Mouse (Mus musculus) frontal cortex, postnatal 36 days (tissue): ENCODE data around the gene S1pr2.
A peak's percentile ranks its signal among the peaks of the same experiment; 100 is the strongest.

Experiments
- DNase-seq, 2 experiments: peaks; one replicate each; pipeline ENCODE4 v3.0.0; 2022; ENCODE audit warnings: low spot score in 2 of 2

S1pr2 gene

GRCm38 (mm10) chr9:20966747-20967146 lies 9.8 kb downstream of the S1pr2 start:
- DNase-seq: no peak

DNA sequence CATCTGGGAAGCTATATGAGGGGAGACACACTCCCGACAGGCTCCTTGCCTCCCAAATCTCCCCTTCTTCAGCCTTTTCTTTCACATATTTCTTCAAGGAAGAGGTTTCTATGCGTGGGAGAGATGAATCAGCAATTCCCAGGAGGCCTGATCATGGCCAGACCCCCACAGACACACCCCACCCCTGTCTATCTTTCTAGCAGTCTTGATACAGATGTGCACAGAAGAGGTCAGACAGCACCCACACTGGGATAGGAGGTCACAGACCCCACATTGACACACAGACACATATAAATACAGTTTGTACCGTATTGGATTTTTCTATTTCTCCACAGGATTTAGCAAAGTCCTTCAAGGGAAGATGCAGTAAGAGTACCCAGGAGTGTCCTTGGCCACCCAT lies 10.6 kb downstream of the S1pr2 start:
- DNase-seq: no peak

- DNase-seq: no peak
These were observed 11.0 kb downstream of the S1pr2 start for GRCm38 (mm10) chr9:20965606-20966005.

DNA sequence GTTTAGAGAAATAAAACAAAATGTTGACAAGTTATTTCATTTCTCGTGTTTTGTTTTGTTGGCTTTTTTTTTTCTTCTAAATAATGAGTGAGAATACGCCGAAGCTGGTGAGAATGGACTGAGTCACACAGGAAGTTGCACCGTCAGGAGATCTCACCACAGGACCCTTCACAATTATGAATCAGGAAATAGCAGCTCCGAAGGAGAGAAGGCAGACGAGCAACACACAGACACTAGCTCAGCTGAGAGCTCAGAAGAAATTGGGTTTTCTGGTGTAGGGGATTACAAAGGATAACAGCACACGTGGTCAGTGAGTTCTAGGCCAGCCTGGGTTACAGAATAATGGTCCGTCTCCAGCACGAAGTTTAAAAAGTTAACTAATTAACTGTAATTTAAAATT lies 15.0 kb downstream of the S1pr2 start:
- DNase-seq: no peak

- no peak for DNase-seq
These were observed 17.1 kb downstream of the S1pr2 start, which contains the start of gene Dnmt1 for GRCm38 (mm10) chr9:20959430-20959938. Dnmt1 (minus strand) TSS chr9:20959888.

DNA sequence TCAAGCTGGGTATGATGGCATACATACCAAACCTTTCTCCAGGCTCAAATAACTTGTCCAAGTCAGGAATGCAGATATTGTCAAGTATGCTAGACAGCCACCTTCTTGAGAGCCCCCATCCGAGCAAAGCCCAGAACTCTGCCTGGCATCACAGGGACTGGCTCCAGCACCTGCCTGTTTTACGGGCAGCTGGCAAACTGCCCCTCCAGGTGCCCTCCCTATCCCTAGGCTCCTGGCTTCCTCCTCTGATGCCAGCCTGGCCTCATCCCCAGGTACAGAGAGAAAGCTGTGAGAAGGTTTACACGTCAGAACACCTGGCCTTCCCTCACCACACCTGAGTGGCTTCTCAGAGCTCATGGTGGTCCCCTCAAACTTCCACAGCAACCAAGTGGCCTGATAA lies 19.6 kb downstream of the S1pr2 start:
- DNase-seq: no peak

- DNase-seq: peak; percentile 97
These were observed 23.9 kb downstream of the S1pr2 start for GRCm38 (mm10) chr9:20952520-20953227.

DNA sequence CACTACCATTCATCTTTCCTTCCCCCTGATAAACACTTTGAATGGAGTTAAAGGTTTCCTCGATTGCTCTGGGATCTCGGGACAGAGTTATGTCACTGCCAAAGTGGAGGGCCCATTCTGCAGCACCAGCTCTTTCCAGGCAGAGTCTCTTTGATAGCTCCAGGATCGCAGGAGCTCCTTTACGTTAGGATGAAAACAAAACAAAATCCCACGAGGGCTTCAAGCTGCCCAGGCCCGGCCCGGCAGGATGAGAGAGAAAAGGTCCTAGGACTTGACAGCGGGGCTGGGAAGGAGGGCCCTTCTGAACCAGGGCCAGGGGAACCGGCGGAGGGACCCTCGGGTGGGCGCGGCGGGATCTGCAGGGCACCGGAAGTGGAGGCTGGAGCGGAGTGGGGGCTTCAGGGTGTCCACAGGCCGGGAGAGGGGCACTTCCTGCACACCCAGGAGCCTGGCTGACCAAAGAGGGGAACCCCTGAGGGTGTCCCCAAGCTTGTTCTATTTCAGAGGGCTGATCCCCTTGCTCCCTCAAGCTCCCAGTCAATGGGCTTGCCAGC lies 24.5 kb downstream of the S1pr2 start:
- no peak for DNase-seq

DNA sequence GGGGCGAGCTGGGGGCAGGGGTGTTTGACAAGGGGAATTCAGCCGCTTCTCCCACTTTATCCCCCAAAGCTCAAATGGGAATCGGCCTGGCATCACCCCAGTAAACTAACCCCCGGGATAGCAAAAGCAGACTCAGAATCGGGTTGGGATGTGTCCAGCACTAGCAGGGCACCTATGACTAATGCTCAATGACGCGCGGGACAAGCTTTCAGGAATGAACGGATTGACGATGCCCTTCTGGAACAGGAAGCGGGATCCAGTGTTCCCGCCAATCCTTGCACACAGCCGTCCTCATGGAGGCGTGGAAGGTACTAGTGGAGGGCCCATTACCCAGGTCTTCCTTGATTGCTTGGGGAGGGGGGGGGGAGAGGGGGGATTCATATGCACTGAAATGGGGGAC lies 25.1 kb downstream of the S1pr2 start:
- no peak for DNase-seq

DNA sequence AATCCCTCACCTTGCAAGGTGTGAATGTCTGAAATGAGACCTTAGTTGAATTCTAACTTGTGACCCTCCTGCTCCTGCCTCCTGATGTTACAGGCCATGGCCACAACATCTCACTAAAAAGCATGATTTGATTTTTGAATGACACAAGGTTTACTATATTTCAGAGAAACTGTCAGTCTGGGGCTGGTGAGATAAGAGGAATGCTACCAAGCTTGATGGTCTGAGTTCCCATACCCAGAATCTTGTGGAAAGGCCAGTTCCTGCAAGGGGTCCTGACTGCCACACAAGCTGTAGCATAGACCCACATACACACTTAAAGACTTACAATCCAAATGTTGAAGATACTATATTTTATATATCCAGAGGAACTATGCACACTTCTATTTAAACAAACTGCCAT lies 26.2 kb downstream of the S1pr2 start:
- no peak for DNase-seq

DNA sequence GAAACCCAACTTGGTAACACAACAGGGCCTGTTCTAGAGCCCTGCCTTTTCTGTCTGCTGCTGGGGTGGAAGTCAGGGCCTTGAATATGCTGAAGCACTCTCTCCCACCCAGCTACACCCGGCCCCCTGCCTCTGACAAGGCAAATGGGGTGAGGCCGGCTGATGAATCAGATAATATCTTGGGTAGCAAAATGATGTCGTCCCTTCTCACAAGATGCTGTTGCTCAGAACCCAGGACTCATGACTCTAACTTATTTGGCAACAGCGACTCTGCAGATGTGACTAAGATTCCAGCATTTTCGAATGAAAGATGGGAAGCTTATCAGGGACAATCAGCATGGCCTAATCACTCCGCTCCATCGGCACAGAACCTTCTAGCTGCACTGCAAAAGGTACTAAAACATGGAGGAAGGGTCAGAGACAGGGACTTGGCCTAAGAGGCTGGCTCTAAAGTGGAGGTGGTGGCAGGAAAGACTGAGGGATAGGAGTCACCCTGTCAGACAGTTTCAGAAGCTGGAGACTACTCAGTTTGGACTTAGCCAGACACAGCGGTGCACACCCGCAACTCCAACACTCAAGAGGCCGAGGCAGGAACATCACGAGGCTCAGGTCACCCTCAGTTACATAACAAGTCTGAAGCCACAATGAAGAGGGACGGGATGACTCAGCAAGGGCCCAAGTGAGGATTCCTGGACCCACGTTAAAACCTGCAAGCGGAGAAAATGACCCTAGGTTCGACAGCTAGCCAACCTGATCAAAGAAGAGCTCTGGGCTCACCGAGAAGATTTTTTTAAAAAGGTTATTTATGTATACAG lies 30.3 kb downstream of the S1pr2 start:
- DNase-seq: no peak

DNA sequence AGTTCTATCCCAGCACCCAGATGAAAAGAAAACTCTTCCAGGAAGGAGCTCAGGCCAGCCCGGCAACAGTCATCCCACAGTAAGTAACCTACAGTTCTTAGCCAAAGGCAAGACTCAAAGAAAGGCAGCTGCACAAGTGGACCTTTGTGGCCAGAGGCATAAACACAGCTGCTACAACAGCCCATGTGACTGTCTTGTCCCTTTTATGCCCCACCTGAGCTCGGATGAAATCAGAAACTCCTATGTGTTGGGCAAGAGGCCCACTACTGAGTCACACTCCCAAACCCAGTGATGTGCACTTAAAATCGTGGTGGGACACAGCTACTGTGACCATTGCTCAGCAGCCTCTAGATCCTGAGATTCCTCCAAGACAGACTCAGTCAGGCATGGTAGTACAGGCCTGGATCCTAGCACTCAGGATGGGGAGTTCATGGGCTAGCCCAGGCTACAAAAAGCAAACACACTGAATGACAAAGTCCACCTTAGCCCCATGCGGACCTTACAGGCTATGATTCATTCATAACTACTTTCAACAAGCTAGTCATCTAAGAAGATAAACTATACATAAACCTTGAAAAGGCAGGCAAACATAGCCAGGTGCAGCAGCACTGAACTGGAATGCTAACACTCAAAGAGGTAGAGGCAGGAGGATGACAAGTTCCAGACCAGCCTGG lies 31.7 kb downstream of the S1pr2 start:
- no peak for DNase-seq

- no peak for DNase-seq
These were observed 32.7 kb downstream of the S1pr2 start for GRCm38 (mm10) chr9:20943911-20944310.

DNA sequence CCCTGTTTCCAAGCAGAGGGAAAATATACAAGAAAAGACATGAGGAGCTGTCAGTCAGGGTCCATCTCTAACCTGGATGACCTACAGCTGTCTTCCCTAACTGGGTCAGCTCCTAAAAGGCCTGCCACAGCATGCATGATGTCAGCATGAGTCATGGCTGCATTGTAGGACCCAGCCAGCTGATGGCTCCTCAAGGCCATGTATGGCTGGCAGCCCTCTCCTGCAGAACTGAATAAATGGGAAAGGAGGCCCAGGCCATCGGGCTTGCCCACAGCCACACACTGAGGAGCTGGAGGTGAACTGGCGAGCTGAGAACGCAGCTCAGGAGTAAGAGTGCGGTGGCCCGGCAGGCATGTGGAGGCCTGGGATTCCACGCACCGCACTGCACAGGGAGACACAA lies 33.2 kb downstream of the S1pr2 start:
- DNase-seq: no peak

DNA sequence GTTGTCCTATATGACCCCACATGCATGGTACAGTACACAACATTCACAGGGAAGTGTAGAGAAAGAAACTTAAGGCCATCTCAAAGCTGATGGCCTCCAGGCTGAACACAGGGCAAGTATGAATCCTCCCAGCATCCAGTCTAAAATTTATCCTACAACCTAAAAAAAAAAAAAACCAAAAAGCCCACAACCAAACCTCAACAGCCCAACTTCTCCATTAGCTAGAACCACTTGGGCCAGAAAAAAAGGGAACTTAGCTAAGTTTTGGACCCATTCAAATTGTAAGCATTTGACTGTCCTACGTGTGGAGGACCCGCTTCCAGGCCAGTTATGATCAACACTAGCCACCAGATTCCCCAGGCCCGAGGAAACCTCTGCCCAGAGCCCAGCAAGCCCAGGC lies 53.3 kb downstream of the S1pr2 start:
- no peak for DNase-seq

- DNase-seq: no peak
These were observed 60.4 kb downstream of the S1pr2 start for GRCm38 (mm10) chr9:20916160-20916559.
